Mouse (Mus musculus): ENCODE results near the gene Wasl. TPM values are rescaled to one million over a fixed set of nuclear protein-coding genes. Genes with fewer than 3 reads are reported as not detected.
A peak's percentile ranks its signal among the peaks of the same experiment; 100 is the strongest.

The Wasl gene
- polyA plus RNA-seq, 1 experiment from 2014 or later = 59.8 TPM

- 54% methylated on average over 3 of the region's 3 CpGs for WGBS
- Histone ChIP-seq H3K9ac (replicated peaks; ENCODE audit: low read depth, low read length) (no peak overlapping the region), H3K27me3 (ENCODE audit: control insufficient read depth, insufficient read depth, low read length) (no peaks in the 10 kb centered on the region), H3K9me3 (ENCODE audit: control insufficient read depth, low read depth, low read length) (no peaks in the 10 kb centered on the region), H3K4me1 (ENCODE audit: control insufficient read depth, insufficient read depth, low read length) (peaks cover under 1% of the 10 kb centered on the region; the same call in 1 of the 2 replicates), H3K36me3 (ENCODE audit: control insufficient read depth, insufficient read depth, low read length) (no peaks in the 10 kb centered on the region), H3K27ac (ENCODE audit: low read length) (no peak overlapping the region), H3K4me2 (replicated peaks; ENCODE audit: low read depth, low read length) (no peak overlapping the region), H3K4me3 (ENCODE audit: low read depth, low read length) (no peak overlapping the region)
- no peak for ATAC-seq (ENCODE audit: insufficient number of reproducible peaks, insufficient read depth, low FRiP score, low read depth)
Observed at GRCm38 (mm10) chr6:24667829-24668228, 3.0 kb upstream of the Wasl start.

- 89% methylated on average over 5 of the region's 5 CpGs for WGBS
- H3K4me2 ChIP-seq (replicated peaks; ENCODE audit: low read depth, low read length) = no peak overlapping the region
- no peaks in the 10 kb centered on the region for H3K27me3 ChIP-seq (ENCODE audit: control insufficient read depth, insufficient read depth, low read length)
- no peak overlapping the region for H3K4me3 ChIP-seq (ENCODE audit: low read depth, low read length)
- peaks cover 5% of the 10 kb centered on the region; the same call in 1 of the 2 replicates for H3K4me1 ChIP-seq (ENCODE audit: control insufficient read depth, insufficient read depth, low read length)
- H3K9ac ChIP-seq (replicated peaks; ENCODE audit: low read depth, low read length) = no peak overlapping the region
- no peak overlapping the region for H3K27ac ChIP-seq (ENCODE audit: low read length)
- no peaks in the 10 kb centered on the region for H3K36me3 ChIP-seq (ENCODE audit: control insufficient read depth, insufficient read depth, low read length)
- no peak for ATAC-seq (ENCODE audit: insufficient number of reproducible peaks, insufficient read depth, low FRiP score, low read depth)
- H3K9me3 ChIP-seq (ENCODE audit: control insufficient read depth, low read depth, low read length) = no peaks in the 10 kb centered on the region
Observed at GRCm38 (mm10) chr6:24666248-24666647, 1.4 kb upstream of the Wasl start.

DNA sequence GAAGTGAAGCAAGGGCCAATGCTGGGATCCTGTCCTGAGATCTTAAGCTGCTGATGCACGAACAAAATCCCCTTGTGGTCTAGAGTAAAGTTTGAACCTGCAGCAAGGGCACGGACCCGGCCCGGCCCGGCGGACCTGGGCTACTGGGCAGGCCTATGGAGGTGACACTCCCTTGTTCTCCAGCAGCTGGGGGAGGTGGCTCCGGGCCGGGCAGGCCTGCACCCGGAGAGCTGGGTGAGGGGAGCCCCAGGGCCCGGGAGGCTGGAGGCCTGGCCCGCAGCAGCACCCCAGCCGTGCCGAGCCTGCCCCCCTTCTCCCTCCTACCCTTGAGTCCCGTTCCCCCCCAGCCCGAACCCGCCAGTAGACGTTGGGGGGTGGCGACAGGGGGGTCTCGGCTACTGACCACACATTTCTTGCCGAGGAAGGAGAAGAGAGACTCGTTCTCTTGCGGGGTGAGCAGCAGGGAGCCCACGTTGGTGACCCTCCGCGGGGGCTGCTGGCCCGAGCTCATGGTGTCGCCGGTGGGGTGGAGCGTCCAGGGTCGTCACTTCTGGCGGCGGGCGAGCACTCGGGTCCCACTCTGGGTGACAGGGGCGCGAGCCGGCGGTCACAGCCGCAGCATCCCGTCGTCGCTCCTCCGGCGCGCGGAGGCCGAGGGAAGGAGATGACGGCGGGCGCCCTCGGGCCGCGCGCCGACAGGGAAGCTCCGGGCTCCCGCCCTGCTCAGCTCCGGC is 509 bp downstream of the Wasl start:
- peak; percentile 39 for ATAC-seq (ENCODE audit: insufficient number of reproducible peaks, insufficient read depth, low FRiP score, low read depth)

GRCm38 (mm10) chr6:24663196-24664132 is 1.3 kb downstream of the Wasl start:
- Histone ChIP-seq H3K9me3 (ENCODE audit: control insufficient read depth, low read depth, low read length) (no peaks in the 10 kb centered on the region), H3K27ac (ENCODE audit: low read length) (peak overlapping the region; percentile 96), H3K27me3 (ENCODE audit: control insufficient read depth, insufficient read depth, low read length) (no peaks in the 10 kb centered on the region), H3K4me3 (ENCODE audit: low read depth, low read length) (peak overlapping the region; percentile 93), H3K4me1 (ENCODE audit: control insufficient read depth, insufficient read depth, low read length) (peaks cover 8% of the 10 kb centered on the region; the same call in 1 of the 2 replicates), H3K9ac (replicated peaks; ENCODE audit: low read depth, low read length) (peak overlapping the region; percentile 92), H3K36me3 (ENCODE audit: control insufficient read depth, insufficient read depth, low read length) (no peaks in the 10 kb centered on the region), H3K4me2 (replicated peaks; ENCODE audit: low read depth, low read length) (peak overlapping the region; percentile 86)
- ATAC-seq (ENCODE audit: insufficient number of reproducible peaks, insufficient read depth, low FRiP score, low read depth) = no peak
- 7% methylated on average over 21 of the region's 21 CpGs for WGBS

More for the DNA sequence above, 509 bp downstream of the Wasl start:
- Histone ChIP-seq H3K36me3 (ENCODE audit: control insufficient read depth, insufficient read depth, low read length) (no peaks in the 10 kb centered on the region), H3K9ac (replicated peaks; ENCODE audit: low read depth, low read length) (peak overlapping the region; percentile 92), H3K27ac (ENCODE audit: low read length) (peak overlapping the region; percentile 96), H3K4me1 (ENCODE audit: control insufficient read depth, insufficient read depth, low read length) (peaks cover 8% of the 10 kb centered on the region; the same call in 1 of the 2 replicates), H3K9me3 (ENCODE audit: control insufficient read depth, low read depth, low read length) (no peaks in the 10 kb centered on the region), H3K4me2 (replicated peaks; ENCODE audit: low read depth, low read length) (peak overlapping the region; percentile 86), H3K27me3 (ENCODE audit: control insufficient read depth, insufficient read depth, low read length) (no peaks in the 10 kb centered on the region), H3K4me3 (ENCODE audit: low read depth, low read length) (peak overlapping the region; percentile 93)
- under 1% methylated on average over 45 of the region's 58 CpGs for WGBS

- Histone ChIP-seq H3K27me3 (ENCODE audit: control insufficient read depth, insufficient read depth, low read length) (no peaks in the 10 kb centered on the region), H3K36me3 (ENCODE audit: control insufficient read depth, insufficient read depth, low read length) (no peaks in the 10 kb centered on the region; the same call in 1 of the 2 replicates), H3K4me3 (ENCODE audit: low read depth, low read length) (peak overlapping the region; percentile 93; the same call in 1 of the 2 replicates), H3K27ac (ENCODE audit: low read length) (no peak overlapping the region), H3K4me2 (replicated peaks; ENCODE audit: low read depth, low read length) (peak overlapping the region; percentile 86; the same call in 1 of the 2 replicates), H3K4me1 (ENCODE audit: control insufficient read depth, insufficient read depth, low read length) (peaks cover 8% of the 10 kb centered on the region; the same call in 1 of the 2 replicates), H3K9ac (replicated peaks; ENCODE audit: low read depth, low read length) (no peak overlapping the region), H3K9me3 (ENCODE audit: control insufficient read depth, low read depth, low read length) (no peaks in the 10 kb centered on the region)
- 23% methylated on average over 4 of the region's 4 CpGs for whole genome bisulfite sequencing
- no peak for ATAC-seq (ENCODE audit: insufficient number of reproducible peaks, insufficient read depth, low FRiP score, low read depth)
Observed at GRCm38 (mm10) chr6:24662483-24662882, 2.3 kb downstream of the Wasl start.

DNA sequence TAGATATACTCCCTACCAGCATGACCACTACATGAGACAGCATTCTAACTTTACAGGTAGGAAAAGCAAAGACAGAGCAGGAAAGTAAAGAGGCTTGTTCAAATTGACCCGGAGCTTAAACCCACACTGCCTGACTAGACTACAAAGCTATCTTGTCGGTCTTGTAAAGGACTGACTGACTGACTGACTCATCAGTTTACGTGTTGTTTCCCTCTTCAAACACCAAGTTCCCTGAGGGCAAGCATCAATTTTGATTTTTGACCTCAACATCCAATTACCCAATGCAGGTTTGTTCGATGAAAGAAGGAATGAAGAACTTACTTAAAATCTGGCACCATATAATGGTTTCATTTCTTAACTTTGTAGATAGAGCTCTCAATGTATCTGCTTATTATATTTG is 2.9 kb downstream of the Wasl start:
- no peak for ATAC-seq (ENCODE audit: insufficient number of reproducible peaks, insufficient read depth, low FRiP score, low read depth)
- Histone ChIP-seq H3K27ac (ENCODE audit: low read length) (no peak overlapping the region), H3K9me3 (ENCODE audit: control insufficient read depth, low read depth, low read length) (no peaks in the 10 kb centered on the region), H3K36me3 (ENCODE audit: control insufficient read depth, insufficient read depth, low read length) (no peaks in the 10 kb centered on the region; the same call in 1 of the 2 replicates), H3K4me2 (replicated peaks; ENCODE audit: low read depth, low read length) (no peak overlapping the region), H3K27me3 (ENCODE audit: control insufficient read depth, insufficient read depth, low read length) (no peaks in the 10 kb centered on the region), H3K9ac (replicated peaks; ENCODE audit: low read depth, low read length) (no peak overlapping the region), H3K4me1 (ENCODE audit: control insufficient read depth, insufficient read depth, low read length) (peaks cover 8% of the 10 kb centered on the region; the same call in 1 of the 2 replicates), H3K4me3 (ENCODE audit: low read depth, low read length) (no peak overlapping the region)
- WGBS = 74% methylated on average over 4 of the region's 4 CpGs

DNA sequence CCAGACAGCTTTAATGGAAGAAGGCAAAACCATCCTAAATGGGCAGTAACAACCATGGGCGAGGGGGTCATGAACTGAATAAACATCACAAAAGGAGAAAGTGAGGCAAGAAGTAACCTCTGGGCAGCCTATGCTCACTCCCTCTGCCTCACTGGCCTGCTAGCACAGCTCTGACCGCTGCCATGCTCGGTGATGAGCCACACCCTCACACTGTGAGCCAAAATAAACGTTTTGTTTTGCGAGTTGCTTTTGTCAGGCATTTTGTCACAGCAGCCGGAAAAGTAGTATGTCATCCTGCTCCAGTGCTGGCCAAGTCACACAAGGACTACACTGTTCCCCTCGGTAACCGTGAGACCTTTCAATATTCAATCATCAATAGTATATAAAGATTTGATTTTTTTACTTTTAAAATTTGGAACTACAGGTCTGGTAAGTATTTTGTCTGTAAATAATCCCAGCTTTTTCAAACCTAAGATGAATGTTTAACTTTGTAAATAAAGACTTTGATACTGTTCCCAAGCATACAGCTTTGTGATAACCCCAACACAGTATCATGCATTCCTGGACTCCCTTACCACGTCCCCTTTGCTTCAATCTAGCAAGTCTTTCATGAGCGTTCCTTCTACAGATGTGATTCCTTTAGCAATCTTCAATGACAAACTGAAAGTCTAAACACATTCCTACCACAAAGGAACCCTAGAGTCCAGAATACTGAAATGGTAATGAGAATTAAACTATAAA is 7.0 kb downstream of the Wasl start:
- Histone ChIP-seq H3K4me2 (replicated peaks; ENCODE audit: low read depth, low read length) (no peak overlapping the region), H3K36me3 (ENCODE audit: control insufficient read depth, insufficient read depth, low read length) (no peaks in the 10 kb centered on the region; the same call in 1 of the 2 replicates), H3K9ac (replicated peaks; ENCODE audit: low read depth, low read length) (no peak overlapping the region), H3K9me3 (ENCODE audit: control insufficient read depth, low read depth, low read length) (no peaks in the 10 kb centered on the region), H3K27me3 (ENCODE audit: control insufficient read depth, insufficient read depth, low read length) (no peaks in the 10 kb centered on the region), H3K27ac (ENCODE audit: low read length) (no peak overlapping the region), H3K4me3 (ENCODE audit: low read depth, low read length) (no peak overlapping the region), H3K4me1 (ENCODE audit: control insufficient read depth, insufficient read depth, low read length) (peaks cover 8% of the 10 kb centered on the region; the same call in 1 of the 2 replicates)
- 60% methylated on average over 10 of the region's 10 CpGs for WGBS
- ATAC-seq (ENCODE audit: insufficient number of reproducible peaks, insufficient read depth, low FRiP score, low read depth) = no peak

GRCm38 (mm10) chr6:24656094-24656493 is 8.7 kb downstream of the Wasl start:
- no peaks in the 10 kb centered on the region for H3K27me3 ChIP-seq (ENCODE audit: control insufficient read depth, insufficient read depth, low read length)
- H3K9ac ChIP-seq (replicated peaks; ENCODE audit: low read depth, low read length) = no peak overlapping the region
- no peak overlapping the region for H3K4me2 ChIP-seq (replicated peaks; ENCODE audit: low read depth, low read length)
- ATAC-seq (ENCODE audit: insufficient number of reproducible peaks, insufficient read depth, low FRiP score, low read depth) = no peak
- peaks cover 2% of the 10 kb centered on the region; the same call in 1 of the 2 replicates for H3K4me1 ChIP-seq (ENCODE audit: control insufficient read depth, insufficient read depth, low read length)
- no peaks in the 10 kb centered on the region for H3K9me3 ChIP-seq (ENCODE audit: control insufficient read depth, low read depth, low read length)
- H3K27ac ChIP-seq (ENCODE audit: low read length) = no peak overlapping the region
- 80% methylated on average over 1 of the region's 1 CpGs for WGBS
- H3K4me3 ChIP-seq (ENCODE audit: low read depth, low read length) = no peak overlapping the region
- H3K36me3 ChIP-seq (ENCODE audit: control insufficient read depth, insufficient read depth, low read length) = no peaks in the 10 kb centered on the region; the same call in 1 of the 2 replicates
